Mouse (Mus musculus) adrenal gland, adult 8-10 months (tissue): ENCODE data around the gene Bahd1. TPM values are rescaled to one million over a fixed set of nuclear protein-coding genes. Genes with fewer than 3 reads are reported as not detected.

ENCODE experiments used
- DNase-seq: peaks from one replicate; pipeline ENCODE4 v3.0.0; 2022
- total RNA-seq, 4 experiments: library from RNA; stranded (reverse); gene quantifications; 2 replicates each; pipeline ENCODE4 v1.2.4; 2022

The Bahd1 gene
- 10 to 100 TPM; 51.1 to 62.8 (median 59.2) TPM for total RNA-seq

DNA sequence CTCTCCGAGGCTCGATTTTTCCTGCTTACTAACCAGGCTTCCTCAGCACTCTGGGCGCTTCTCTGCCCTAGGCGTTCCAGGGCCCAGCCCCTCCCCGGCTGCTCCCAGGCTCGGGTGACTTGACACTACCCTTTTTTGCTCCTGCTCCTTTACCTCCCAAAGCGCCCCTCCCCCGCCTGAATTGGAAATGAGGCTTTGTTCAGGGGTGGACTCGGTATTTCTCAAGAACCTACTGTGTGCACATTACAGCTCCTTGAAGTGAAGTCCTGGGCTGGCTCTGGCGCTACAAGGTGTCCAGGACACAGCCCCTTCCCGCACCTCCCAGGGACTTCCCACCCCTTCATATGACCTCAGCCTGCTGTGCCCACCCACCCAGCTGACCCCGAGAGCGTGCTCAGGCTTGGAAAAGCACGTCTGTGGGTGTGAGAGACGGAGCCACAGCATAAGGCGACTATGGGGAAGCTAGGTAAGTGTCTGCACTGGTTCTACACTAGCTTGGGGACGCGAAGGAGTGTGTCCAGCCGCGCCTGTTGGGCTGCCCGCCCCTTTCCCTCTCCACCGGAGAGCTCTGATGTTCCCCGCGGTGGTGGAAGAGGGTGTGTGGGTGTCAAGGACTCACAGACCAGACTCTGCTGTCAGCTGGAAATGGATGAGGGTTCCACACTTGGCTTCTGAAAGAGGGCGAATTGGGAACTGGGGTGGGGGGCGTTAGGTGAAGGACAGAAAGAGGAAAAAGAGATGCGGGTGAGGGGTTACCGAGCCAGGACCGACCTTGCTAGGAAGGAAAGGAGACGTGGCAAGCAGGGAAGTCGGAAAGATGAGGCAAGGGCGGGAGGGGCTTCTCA is at the start of gene Bahd1:
TSS of gene Bahd1 (plus strand) at position 397 of the 845 bp plus-strand sequence.
- DNase-seq: peak; percentile 61

DNA sequence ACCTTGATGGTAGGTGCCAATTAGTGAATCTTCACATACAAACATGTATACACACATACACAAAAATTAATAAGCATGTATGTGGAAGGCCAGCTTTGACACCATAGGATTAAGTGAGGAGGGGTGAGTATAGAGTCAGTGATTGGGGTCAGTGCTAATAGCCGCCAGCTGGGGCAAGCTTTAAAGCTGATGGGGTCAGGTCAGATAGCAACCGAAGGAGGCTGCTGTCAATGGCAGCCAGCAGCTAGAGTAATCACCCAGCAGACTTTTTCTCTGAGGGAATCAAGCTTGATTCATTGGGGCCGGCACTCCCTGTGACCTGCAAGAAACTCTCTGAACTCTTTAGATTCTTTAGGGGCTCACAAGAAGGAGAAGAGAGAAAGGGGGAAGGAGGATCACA is 48.4 kb upstream of the Bahd1 start:
- DNase-seq: no peak

DNA sequence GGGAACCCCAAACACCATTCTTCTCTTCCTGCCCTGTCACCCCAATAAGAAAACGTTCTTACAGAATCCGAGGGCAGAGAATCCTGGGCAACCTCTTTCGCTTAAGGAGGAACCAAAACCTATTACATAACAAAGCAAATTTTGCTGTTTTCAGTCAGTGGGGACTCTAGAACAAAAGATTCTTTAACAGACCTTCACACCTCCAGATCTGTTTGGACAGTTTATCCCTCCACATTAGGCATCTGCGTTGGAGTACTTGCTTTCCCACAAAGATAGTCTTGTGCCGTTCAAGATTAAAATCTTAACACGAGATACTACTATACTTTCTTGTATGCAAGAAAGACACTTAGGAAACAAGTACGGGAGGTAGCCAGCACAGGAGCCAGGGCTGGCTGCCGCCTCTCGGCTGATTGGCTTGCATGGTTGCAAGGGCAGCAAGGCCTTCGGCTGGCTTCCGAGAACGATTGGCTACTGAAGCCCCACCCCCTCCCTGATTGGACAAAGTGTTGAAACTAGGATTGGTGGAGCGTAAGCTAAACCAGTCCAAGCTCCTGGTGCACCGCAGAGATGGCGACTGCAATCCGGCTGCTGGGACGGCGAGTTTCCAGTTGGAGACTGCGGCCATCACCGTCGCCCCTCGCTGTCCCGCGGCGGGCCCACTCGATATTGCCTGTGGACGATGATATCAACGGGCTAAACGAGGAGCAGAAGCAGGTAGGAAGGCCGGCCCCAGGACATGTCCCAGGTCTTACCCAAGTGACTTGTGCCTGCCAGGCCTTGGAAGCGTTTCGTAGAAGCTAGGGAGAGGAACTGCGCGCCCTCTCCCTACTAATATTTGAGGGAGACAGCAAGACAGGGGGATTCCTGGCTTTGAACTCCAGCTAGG is 38.5 kb upstream of the Bahd1 start, which contains the start of gene Ivd:
TSS of gene Ivd (plus strand) at position 501 of the 886 bp plus-strand sequence.
- peak; percentile 92 for DNase-seq

DNA sequence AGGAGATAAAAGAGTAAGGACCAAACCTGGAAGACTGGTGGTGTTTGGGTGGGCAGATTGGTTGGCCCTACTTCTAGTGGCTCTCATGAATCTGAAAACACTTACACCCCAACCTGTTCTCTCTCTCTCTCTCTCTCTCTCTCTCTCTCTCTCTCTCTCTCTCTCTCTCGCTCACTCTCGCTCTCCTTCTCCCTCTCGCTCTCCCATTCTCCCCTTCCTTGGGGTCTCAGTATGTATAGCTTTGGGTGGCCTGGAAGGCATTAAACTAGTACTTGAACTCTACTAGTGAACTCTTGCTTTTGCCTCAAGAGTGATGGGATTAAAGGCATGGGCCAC is 37.9 kb upstream of the Bahd1 start:
- DNase-seq: no peak

DNA sequence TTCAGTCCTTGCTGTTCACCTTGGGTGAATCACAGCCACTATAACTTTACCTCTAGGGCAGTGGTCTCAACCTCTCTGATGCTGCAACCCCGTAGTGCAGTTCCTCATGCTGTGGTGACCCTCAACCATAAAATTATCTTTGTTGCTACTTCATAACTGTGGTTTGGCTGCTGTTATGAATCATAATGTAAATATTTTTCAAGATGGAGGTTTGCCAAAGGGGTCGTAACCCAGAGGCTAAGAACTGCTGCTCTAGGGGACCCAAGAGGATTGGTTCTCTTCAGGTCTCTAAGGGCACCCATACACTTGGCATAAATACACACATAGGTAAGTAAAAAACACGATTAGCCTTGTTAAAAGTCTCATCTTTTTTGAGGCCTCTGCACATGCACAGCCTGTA is 29.6 kb upstream of the Bahd1 start:
- no peak for DNase-seq

DNA sequence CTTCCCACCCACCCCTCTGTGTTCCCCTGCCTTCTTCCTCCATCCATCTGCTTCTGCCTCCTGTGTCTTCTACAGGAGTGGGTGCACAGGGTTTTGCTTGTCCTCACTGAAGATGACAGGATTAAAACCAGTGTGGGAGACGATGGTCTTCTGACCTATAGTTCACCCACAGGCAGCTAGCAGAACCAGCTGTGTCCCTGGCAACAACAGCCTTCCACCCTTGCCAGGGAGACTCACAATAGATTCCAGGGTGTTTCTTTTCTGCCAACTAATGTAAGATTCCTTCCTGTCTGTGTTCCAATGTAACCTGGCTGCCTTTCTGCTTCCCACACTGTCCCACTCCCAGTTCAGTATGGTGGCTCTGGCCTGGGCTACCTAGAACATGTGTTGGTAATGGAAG is 29.1 kb upstream of the Bahd1 start:
- no peak for DNase-seq

DNA sequence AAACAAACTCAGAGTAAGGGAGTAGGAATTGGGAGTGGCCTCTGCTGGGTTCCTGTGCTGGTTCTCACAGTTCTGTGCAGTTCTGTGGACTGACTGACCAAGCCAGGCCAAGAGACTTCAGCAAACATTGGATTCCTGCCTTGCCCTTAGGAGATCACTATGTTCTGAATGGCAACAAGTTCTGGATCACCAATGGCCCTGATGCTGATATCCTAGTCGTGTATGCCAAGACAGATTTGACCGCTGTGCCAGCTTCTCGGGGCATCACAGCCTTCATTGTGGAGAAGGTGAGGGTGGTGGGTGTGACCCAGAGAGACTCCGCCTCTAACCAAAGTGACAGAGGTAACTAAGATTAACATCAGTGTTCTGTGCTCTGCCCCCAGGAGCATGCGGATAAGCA is 27.2 kb upstream of the Bahd1 start:
- DNase-seq: no peak

DNA sequence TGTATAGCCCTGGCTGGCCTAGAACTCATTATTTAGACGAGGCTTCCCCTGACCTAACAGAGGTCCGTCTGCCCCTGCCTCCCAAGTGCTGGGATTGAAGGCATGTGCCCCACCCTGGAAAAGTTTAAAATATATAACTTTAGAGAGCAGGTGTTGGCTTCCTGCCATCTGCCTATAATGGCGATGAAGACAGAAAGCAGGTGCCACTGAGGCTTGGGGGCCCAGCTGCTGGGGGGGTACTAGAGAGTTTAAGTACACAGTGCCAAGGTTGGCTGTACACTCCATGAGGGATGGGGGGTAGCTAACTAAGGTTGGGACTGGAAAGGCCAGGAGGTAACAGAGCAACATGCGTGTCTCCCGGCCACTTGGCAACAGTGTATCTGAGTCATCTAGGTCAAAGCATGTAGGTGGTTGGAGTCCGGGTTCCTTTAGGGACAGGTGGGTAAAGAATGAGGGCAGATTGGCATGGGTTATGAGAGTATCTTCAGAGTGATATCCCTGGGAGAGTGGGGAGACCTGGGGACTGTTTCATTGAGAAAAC is 26.2 kb upstream of the Bahd1 start:
- no peak for DNase-seq

DNA sequence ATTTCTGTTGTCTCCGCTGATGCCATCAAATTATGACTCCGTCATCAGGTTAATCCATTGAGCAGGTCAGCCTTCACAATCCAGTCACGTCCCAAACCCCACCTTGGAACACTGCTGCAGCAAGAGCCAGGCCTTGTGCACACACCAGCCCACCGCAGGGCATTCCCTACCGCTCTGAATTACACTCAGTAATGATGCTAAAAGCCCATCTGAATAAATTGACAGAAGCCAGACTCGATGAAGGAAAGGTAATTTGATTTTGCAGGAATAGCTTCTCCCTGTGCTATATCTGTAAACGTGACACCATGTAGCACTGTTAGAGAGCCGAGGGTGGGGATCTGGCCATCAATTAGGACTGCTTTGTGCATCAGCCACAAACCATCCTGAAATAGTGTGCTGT is 24.9 kb upstream of the Bahd1 start:
- DNase-seq: no peak

DNA sequence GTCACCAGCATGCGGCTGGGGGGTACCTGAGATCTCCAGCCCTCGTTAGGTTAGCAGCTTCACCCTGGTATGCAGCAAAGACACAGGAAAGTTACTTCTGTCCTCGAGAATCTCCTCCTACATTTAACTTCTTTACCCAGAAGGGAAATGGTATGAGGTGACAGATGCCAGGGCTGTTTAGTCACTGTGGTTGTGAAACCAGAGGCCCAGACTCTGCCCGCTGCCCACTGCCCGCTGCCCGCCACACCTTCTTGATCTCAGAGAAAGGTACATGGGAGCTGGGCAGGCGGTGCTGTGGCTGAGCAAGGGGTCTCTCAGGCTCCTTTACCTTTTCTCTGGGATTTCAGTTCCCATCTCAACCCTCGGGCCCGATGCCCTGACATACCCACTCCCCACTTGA is 23.7 kb upstream of the Bahd1 start:
- DNase-seq: no peak

DNA sequence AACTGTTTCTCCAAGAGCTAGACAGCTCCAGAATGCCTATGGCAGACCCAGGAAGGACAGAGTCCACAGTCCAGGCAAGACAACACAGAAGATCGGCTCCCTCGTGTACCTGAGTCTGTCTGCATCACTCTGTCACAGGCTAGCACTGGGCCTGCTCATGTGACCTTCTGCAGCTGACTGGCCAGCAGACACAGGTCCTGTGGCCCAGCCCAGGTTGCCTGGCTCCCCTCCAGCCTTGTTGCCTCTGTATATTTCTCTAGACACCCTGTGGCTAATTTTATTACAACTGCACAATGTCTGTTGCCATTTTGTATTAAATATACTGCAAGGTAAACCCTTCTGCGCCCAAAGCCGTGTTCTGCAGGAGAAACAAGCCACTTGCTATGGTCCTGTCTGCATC is 19.2 kb upstream of the Bahd1 start:
- no peak for DNase-seq

DNA sequence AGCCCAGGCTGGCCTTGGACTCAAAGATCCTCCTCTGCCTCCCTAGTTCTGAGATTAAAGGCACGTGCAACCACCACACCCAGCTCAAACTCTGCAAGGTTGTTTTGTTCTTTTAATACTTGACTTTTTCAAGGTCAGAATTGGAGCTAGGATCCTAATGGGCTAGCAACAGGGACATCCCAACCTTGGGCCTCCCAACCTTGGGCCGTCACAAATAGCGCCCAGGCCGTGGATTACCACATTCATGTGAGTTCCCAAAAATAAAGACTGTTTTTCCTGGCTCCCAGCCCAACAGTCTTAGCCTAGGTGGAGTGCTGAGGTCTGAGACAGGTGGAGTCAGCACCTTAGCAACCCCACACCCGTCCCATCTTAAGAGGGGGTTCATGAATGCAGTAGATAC is 18.2 kb upstream of the Bahd1 start:
- DNase-seq: no peak

DNA sequence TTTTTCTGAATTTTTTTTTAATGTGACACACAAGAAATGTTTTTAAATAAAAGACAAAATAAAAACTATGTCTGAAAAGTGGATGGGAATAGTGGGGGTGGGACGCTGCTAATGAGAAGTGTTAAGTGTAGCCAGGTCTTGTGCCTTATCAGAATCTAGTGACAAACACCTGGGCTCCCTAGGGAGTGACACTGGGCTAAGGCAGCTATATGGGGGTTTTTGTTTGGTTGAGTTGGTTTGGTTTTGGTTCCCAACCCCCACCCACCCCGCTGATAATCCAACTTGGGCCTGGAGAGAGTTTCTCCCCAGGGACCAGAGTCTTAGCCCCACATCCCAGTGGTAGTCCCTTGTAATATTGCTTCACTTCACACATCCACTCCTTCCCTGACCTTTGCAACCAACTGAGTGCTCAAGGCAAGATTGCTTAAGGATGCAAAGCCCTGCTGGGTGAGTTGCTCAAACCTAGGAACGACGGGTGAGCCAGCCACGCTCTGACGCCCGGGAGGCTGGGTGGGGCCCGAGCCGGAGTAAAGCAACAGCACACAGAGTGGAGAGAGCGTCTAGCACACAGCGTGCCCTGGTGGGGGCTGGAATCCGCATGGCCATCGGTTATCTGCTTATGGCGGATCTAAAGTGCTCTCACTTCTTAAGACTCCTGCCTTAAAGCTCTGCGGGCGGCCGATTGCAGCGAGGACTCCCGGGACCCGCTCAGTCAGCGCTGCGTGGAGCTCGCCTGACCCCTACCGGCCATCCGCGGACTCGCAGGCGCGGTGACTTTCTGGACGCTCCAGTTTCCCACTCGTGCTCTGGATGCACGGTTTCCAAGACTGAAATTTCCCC is 17.1 kb upstream of the Bahd1 start:
- DNase-seq: peak; percentile 80

DNA sequence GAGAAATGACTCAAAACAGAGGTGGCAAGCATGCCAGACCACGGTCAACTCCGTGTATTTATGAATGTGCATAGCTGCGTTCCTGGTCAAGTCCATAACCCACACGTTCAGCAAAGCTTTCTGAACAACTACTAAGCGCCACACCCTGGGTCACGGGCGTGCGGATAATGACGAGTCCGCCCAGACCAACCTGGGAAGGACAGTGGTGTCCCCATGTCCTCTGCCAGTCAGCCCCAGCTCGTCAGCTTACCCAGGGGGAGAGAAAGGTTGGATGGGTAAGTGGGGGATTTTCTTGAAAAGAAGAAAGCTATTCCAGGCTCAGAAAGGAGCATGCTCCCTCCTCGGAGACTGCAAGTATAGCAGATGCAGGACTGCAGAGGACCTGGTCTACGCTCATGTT is 12.7 kb upstream of the Bahd1 start:
- DNase-seq: no peak

DNA sequence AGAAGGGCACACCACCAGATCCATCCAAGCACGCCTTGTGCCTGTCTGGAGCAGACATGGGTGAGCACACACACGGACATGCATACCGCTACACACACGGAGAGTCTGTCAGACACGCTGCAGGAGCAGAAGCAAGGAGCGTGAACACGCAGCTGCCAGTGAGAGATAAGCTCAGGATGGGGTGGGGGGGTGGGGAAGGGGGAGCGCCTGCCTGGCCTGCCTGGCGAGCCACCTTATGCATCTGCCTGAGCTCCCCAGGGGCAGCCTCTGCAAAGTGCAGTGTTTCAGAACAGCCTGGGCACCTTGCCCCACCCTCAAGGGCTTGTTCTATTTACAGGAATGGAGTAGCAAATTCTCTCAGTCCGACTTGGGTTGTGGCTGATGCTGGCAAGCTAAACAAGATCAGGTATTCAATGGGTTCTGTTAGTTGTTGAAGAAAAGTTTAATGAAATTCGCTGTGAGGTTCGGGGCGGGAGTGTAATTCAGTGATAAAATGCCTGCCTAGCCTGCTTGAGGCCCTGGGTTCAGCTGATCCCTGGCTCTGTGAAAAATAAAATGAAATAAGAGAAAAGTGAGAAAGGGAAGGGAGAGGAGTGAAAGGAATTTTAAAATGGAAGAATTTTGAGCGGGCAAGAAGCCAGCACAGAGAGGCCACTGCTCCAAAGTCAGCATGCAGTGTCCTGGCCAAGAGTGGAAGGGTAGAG is 12.2 kb upstream of the Bahd1 start:
- DNase-seq: no peak

DNA sequence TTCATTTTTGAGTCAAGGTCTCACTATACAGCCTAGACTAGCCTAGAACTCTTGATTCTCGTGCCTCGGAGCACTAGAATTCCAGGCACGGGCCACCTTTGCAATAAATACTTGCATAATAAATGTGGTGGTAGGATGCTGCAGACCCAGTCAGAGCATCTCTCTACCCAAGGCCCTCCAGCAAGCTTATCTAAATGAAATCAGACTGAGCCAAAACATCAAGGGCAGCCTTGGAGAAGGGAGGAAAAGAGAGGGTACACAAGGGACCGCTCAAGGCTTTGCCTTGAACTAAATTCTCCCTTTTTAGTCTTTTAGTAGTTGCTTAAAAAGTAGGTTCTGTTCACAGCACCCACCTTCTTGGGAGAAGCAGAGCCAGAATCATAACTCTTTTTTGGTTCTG is 9.0 kb upstream of the Bahd1 start:
- no peak for DNase-seq

DNA sequence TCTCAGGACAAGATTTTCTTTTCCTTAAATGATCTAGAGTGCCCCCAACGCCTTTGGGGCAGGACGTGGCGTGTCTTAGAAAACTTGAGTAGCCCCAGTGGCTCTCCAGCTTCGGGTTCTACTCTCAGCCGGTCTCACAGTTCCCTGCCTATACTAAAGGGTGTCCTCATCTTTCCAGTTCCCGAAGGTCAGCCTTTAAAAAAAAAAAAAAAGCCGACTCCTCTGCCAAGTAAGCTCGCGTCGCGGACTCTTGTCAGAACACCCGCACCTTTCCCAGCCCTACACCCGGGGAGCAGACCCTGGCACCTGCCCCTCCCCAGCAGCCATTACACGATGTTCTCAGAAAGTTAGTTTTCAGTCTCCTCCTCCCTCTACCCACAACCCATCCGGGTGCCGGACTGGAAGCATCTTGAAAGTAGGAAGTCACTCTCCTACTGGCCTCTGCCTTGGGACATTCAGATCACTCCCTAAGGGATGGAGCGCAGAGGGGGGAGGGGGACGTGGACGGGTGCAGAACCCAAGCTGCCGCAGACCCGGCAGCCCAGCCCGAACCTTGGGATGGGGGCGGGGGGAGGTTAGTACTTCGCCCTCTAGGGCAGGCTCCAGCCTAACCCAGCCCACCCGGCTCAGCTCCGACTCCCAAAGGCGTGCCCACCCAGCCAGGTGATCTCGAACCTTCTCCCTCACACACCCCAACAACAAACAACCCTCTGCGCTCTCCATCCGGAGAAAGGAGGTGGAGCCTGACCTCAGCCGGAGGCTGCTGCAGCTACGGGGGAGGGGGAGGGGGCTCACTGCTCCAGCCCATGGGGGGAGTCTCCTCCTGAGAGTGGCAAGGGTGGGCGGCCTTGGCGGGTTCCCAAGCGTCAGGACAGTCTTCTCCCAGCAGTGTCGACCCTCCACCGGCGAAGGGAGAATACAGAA is 3.9 kb upstream of the Bahd1 start:
- peak; percentile 69 for DNase-seq

DNA sequence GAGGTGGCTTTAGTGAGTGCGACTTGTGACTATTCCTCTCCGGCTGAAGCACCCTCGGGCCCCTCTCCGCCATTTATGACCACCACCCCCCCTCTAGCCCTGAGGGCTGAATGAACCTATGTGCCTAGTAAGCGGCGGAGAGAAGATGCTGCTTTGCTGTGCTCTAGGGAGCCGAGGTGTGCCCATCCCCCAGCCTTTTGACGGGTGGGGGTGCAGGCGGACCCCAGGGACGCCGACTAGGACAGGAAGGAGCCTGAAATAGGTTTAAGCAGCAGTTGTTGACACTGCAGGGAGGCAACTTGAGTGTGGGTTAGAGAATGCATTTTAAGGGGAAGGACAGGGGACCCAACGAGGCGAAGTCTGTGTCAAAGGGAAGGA is 3.3 kb upstream of the Bahd1 start:
- no peak for DNase-seq

DNA sequence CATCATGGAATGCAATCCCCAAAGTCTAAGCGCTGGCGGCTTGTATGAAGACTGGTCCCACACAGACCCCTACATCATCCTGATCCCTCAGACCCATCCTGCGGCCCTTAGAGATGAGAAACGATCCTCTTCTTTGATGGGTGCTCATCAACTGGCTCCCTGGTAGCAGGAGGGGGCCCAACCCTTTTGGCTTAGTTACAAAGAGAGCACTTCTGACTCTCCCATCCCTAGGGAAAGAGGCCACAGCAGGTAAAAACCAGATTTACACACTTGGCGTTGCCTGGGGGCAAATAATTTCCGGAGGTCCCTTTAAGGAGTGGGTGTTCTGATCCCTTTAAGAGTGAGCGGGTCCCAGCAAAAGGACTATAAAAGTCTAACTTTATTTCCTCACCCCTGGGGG is 2.8 kb upstream of the Bahd1 start:
- DNase-seq: no peak

DNA sequence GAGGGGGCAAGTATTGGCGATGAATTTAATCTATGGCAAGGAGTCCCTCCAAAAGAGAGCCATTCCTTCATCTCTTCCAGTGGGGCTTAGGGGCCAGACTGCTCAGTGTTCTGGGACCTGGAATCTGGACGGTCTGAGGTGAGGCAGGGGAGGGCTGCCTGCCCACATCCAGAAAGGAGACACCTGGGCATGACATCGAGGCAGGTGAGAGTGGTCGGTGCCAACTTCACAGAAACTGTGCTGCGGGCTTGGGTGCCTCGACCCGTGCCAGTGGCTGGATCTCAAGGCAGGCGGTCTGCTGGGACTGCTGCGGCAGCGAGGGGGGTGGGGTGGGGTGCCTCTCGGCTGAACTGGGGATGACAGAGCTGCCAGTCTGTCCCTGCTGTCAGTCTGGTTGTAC is 2.4 kb upstream of the Bahd1 start:
- DNase-seq: no peak

DNA sequence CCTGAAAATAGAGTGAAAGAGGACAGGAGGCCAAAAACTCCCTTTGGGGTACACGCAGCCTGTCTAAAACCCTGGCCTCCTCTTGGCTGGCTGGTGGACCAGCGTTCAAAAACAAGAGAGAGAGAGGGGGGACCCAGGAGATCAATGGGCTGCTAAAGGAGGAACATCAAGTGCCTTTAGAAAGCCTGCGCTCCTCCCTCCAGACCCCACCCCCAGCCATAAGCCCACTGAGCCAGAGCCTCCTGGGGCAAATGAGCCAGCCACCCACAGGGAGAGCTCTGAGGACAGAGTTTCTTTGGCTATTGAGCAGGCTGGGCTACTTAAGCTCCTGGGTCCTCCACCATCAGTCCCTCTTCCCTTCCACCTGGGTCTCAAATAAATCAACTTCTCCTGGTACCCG is 1.4 kb upstream of the Bahd1 start:
- DNase-seq: no peak
